Mouse (Mus musculus) neural tube, embryonic 12.5 days (tissue): ENCODE results near the gene Fam110c. TPM values are rescaled to one million over a fixed set of nuclear protein-coding genes. Genes with fewer than 3 reads are reported as not detected.
A peak's percentile ranks its signal among the peaks of the same experiment; 100 is the strongest.
"Not testable (repeated sequence)": the region's sequence is repeated elsewhere in the genome, so short reads cannot be mapped to it uniquely, and the experiment has no call there.

Experiments
- ATAC-seq: fragments of 200-750 bp; cut with Nextera tagmentation; 2 replicates; pipeline ENCODE4 v1.8.0; 2017; ENCODE audit warnings: low read depth, mild to moderate bottlenecking, moderate TSS enrichment, moderate library complexity; ENCODE audit not compliant: low FRiP score
- H3K27ac ChIP-seq: fragments of 300-500 bp; sonication (generic); 2 replicates; pipeline ENCODE4 v1.5.1; 2016
- H3K27me3 ChIP-seq: fragments of 300-500 bp; sonication (generic); replicated peaks from 2 replicates; pipeline ENCODE4 v1.6.1; 2016; ENCODE audit warnings: mild to moderate bottlenecking
- H3K36me3 ChIP-seq: fragments of 300-500 bp; sonication (generic); 2 replicates; pipeline ENCODE4 v1.6.1; 2016; ENCODE audit warnings: mild to moderate bottlenecking
- H3K4me1 ChIP-seq: fragments of 300-500 bp; sonication (generic); 2 replicates; pipeline ENCODE4 v1.6.1; 2016
- H3K4me2 ChIP-seq: fragments of 300-500 bp; sonication (generic); replicated peaks from 2 replicates; pipeline ENCODE4 v1.6.1; 2016; ENCODE audit warnings: mild to moderate bottlenecking
- H3K4me3 ChIP-seq: fragments of 300-500 bp; sonication (generic); 2 replicates; pipeline ENCODE4 v1.5.1; 2016
- H3K9ac ChIP-seq: fragments of 300-500 bp; sonication (generic); 2 replicates; pipeline ENCODE4 v1.6.1; 2016; ENCODE audit warnings: mild to moderate bottlenecking
- H3K9me3 ChIP-seq: fragments of 300-500 bp; sonication (generic); 2 replicates; pipeline ENCODE4 v1.6.1; 2016; ENCODE audit warnings: mild to moderate bottlenecking
- WGBS: fragments of 180-500 bp; shearing (Covaris S2); methylation state at CpG from one replicate; pipeline ENCODE4 v1.1.7; 2016; 5-methylcytosine and 5-hydroxymethylcytosine counted together
- polyA plus RNA-seq: library from polyadenylated mRNA; unstranded; fragments of >200 nt; fragmentation: Nextera tagmentation; extraction: Ambion mirVana; gene quantifications from 2 replicates; pipeline ENCODE4 v1.2.1, GENCODE M21; 2016

The Fam110c gene
- 0.08 TPM in 1 of 2 replicates, not detected in the other for polyA plus RNA-seq

GRCm38 (mm10) chr12:31073412-31074354, at the start of gene Fam110c:
Gene Fam110c, plus strand, starts transcription at chr12:31073861.
- under 1% methylated on average over 50 of the region's 50 CpGs for WGBS
- H3K4me2 ChIP-seq, result peak within 1 kb of the TSS; percentile 82
- no peaks in the 10 kb centered on the region for H3K36me3 ChIP-seq
- H3K4me1 ChIP-seq, result peaks cover 14% of the 10 kb centered on the region
- peaks cover 42% of the 10 kb centered on the region for H3K27me3 ChIP-seq
- 0 out of 2 replicates have a peak within 1 kb of the TSS, but pooled peaks have one; percentile 29 for H3K9ac ChIP-seq
- no peak within 1 kb of the TSS for H3K27ac ChIP-seq
- peak within 1 kb of the TSS; percentile 46 for H3K4me3 ChIP-seq
- no peaks in the 10 kb centered on the region for H3K9me3 ChIP-seq
- peak; percentile 50 for ATAC-seq

GRCm38 (mm10) chr12:31026423-31026822, 47.2 kb upstream of the Fam110c start:
- Histone ChIP-seq H3K4me3 (no peak overlapping the region), H3K9ac (no peak overlapping the region), H3K4me2 (no peak overlapping the region), H3K4me1 (0 out of 2 replicates have a peak, but pooled peaks cover 2% of the 10 kb centered on the region), H3K27ac (no peak overlapping the region), H3K36me3 (no peaks in the 10 kb centered on the region), H3K27me3 (no peaks in the 10 kb centered on the region), H3K9me3 (peaks cover 6% of the 10 kb centered on the region; the same call in 1 of the 2 replicates)
- WGBS, result 57% methylated on average over 7 of the region's 7 CpGs
- ATAC-seq, result no peak

- no peak overlapping the region for H3K27ac ChIP-seq
- no peak overlapping the region for H3K4me3 ChIP-seq
- WGBS, result 89% methylated on average over 4 of the region's 4 CpGs
- no peak overlapping the region for H3K4me2 ChIP-seq
- H3K9ac ChIP-seq, result no peak overlapping the region
- no peaks in the 10 kb centered on the region for H3K27me3 ChIP-seq
- no peaks in the 10 kb centered on the region for H3K36me3 ChIP-seq
- no peaks in the 10 kb centered on the region for H3K4me1 ChIP-seq
- ATAC-seq, result no peak
- H3K9me3 ChIP-seq, result no peaks in the 10 kb centered on the region
Measured at GRCm38 (mm10) chr12:31052066-31052465, 21.6 kb upstream of the Fam110c start.

GRCm38 (mm10) chr12:31056291-31056864, 17.3 kb upstream of the Fam110c start:
- Histone ChIP-seq H3K27me3 (no peaks in the 10 kb centered on the region), H3K36me3 (no peaks in the 10 kb centered on the region), H3K9me3 (no peaks in the 10 kb centered on the region), H3K9ac (no peak overlapping the region), H3K4me3 (no peak overlapping the region), H3K27ac (no peak overlapping the region), H3K4me1 (no peaks in the 10 kb centered on the region), H3K4me2 (no peak overlapping the region)
- WGBS, result 85% methylated on average over 6 of the region's 6 CpGs
- ATAC-seq, result no peak

- Histone ChIP-seq H3K36me3 (no peaks in the 10 kb centered on the region), H3K4me2 (no peak overlapping the region), H3K9me3 (no peaks in the 10 kb centered on the region), H3K27me3 (no peaks in the 10 kb centered on the region), H3K27ac (no peak overlapping the region), H3K4me3 (no peak overlapping the region), H3K4me1 (no peaks in the 10 kb centered on the region), H3K9ac (no peak overlapping the region)
- no peak for ATAC-seq
- 67% methylated on average over 8 of the region's 8 CpGs for WGBS
Measured at GRCm38 (mm10) chr12:31059393-31059853, 14.2 kb upstream of the Fam110c start.

GRCm38 (mm10) chr12:31060245-31060644, 13.4 kb upstream of the Fam110c start:
- Histone ChIP-seq H3K27ac (no peak overlapping the region), H3K27me3 (no peaks in the 10 kb centered on the region), H3K4me1 (no peaks in the 10 kb centered on the region), H3K9ac (no peak overlapping the region), H3K36me3 (no peaks in the 10 kb centered on the region), H3K4me2 (no peak overlapping the region), H3K9me3 (no peaks in the 10 kb centered on the region), H3K4me3 (no peak overlapping the region)
- ATAC-seq, result no peak
- 62% methylated on average over 8 of the region's 8 CpGs for WGBS

- H3K27me3 ChIP-seq, result peaks cover 37% of the 10 kb centered on the region
Measured at GRCm38 (mm10) chr12:31071222-31071621, 2.4 kb upstream of the Fam110c start.

GRCm38 (mm10) chr12:31074355-31074786, 710 bp downstream of the Fam110c start:
- peak; percentile 58; the same call in 1 of the 2 replicates for ATAC-seq
- H3K4me1 ChIP-seq, result peaks cover 14% of the 10 kb centered on the region
- peaks cover 42% of the 10 kb centered on the region for H3K27me3 ChIP-seq
- 0 out of 2 replicates have a peak overlapping the region, but pooled peaks have one; percentile 29 for H3K9ac ChIP-seq
- H3K36me3 ChIP-seq, H3K27ac ChIP-seq, H3K9me3 ChIP-seq: not testable (repeated sequence)
- 2% methylated on average over 17 of the region's 18 CpGs for WGBS
- peak overlapping the region; percentile 46 for H3K4me3 ChIP-seq
- peak overlapping the region; percentile 82 for H3K4me2 ChIP-seq

More at GRCm38 (mm10) chr12:31071222-31071621, 2.4 kb upstream of the Fam110c start:
- no peak overlapping the region for H3K4me3 ChIP-seq
- peaks cover 14% of the 10 kb centered on the region for H3K4me1 ChIP-seq
- no peak overlapping the region for H3K27ac ChIP-seq
- H3K4me2 ChIP-seq, result no peak overlapping the region
- no peak overlapping the region for H3K9ac ChIP-seq
- no peaks in the 10 kb centered on the region for H3K36me3 ChIP-seq
- no peaks in the 10 kb centered on the region for H3K9me3 ChIP-seq
- no peak for ATAC-seq
- 85% methylated on average over 5 of the region's 5 CpGs for WGBS

GRCm38 (mm10) chr12:31074839-31075538, 1.3 kb downstream of the Fam110c start:
- peak overlapping the region; percentile 82 for H3K4me2 ChIP-seq
- H3K9ac ChIP-seq, result 0 out of 2 replicates have a peak overlapping the region, but pooled peaks have one; percentile 29
- WGBS, result 1% methylated on average over 24 of the region's 24 CpGs
- H3K27ac ChIP-seq, result no peak overlapping the region
- H3K36me3 ChIP-seq, result no peaks in the 10 kb centered on the region
- H3K4me1 ChIP-seq, result peaks cover 14% of the 10 kb centered on the region
- peaks cover 42% of the 10 kb centered on the region for H3K27me3 ChIP-seq
- no peaks in the 10 kb centered on the region for H3K9me3 ChIP-seq
- peak overlapping the region; percentile 27; the same call in 1 of the 2 replicates for H3K4me3 ChIP-seq
- ATAC-seq, result peak; percentile 59; the same call in 1 of the 2 replicates

GRCm38 (mm10) chr12:31077020-31077419, 3.4 kb downstream of the Fam110c start:
- no peaks in the 10 kb centered on the region for H3K9me3 ChIP-seq
- no peak overlapping the region for H3K4me2 ChIP-seq
- no peak overlapping the region for H3K4me3 ChIP-seq
- peaks cover 41% of the 10 kb centered on the region for H3K27me3 ChIP-seq
- no peak overlapping the region for H3K9ac ChIP-seq
- 83% methylated on average over 7 of the region's 7 CpGs for whole genome bisulfite sequencing
- H3K27ac ChIP-seq, result no peak overlapping the region
- no peak for ATAC-seq
- H3K36me3 ChIP-seq, result no peaks in the 10 kb centered on the region
- peaks cover 14% of the 10 kb centered on the region for H3K4me1 ChIP-seq

- Histone ChIP-seq H3K4me2 (no peak overlapping the region), H3K9ac (no peak overlapping the region), H3K4me3 (no peak overlapping the region), H3K27ac (no peak overlapping the region), H3K27me3 (peaks cover 32% of the 10 kb centered on the region), H3K36me3 (no peaks in the 10 kb centered on the region), H3K4me1 (peaks cover 14% of the 10 kb centered on the region), H3K9me3 (no peaks in the 10 kb centered on the region)
- 58% methylated on average over 4 of the region's 4 CpGs for WGBS
- ATAC-seq, result no peak
Measured at GRCm38 (mm10) chr12:31078030-31078429, 4.4 kb downstream of the Fam110c start.
